Mouse (Mus musculus): ENCODE measurements around the gene Cpeb2.
A peak's percentile ranks its signal among the peaks of the same experiment; 100 is the strongest.

Gene Cpeb2

GRCm38 (mm10) chr5:43239141-43239835 is 6.3 kb downstream of the Cpeb2 start:
- no peak for DNase-seq

DNA sequence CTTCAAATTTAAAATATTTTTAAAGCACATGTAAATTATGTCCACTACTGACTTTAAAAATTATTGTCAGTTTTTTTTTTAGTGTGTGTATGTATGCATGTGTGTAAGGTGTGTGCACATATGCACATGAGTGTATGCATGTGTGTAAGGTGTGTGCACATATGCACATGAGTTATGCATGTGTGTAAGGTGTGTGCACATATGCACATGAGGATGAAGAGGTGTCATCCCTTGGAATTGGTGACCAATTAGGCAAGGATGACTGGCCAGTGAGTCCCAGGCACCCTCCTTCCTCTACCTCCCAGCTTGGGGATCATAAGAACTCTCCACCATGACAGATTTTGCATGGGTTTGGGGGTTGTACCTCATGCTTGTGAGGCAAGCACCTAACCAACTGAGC is 7.8 kb downstream of the Cpeb2 start:
- no peak for DNase-seq

- DNase-seq = no peak
Measured at GRCm38 (mm10) chr5:43246236-43246635, 13.3 kb downstream of the Cpeb2 start.

- no peak for DNase-seq
Measured at GRCm38 (mm10) chr5:43246954-43247353, 14.0 kb downstream of the Cpeb2 start.

GRCm38 (mm10) chr5:43248001-43248430 is 15.0 kb downstream of the Cpeb2 start:
- no peak for DNase-seq

GRCm38 (mm10) chr5:43257490-43257889 is 24.5 kb downstream of the Cpeb2 start:
- no peak for DNase-seq

DNA sequence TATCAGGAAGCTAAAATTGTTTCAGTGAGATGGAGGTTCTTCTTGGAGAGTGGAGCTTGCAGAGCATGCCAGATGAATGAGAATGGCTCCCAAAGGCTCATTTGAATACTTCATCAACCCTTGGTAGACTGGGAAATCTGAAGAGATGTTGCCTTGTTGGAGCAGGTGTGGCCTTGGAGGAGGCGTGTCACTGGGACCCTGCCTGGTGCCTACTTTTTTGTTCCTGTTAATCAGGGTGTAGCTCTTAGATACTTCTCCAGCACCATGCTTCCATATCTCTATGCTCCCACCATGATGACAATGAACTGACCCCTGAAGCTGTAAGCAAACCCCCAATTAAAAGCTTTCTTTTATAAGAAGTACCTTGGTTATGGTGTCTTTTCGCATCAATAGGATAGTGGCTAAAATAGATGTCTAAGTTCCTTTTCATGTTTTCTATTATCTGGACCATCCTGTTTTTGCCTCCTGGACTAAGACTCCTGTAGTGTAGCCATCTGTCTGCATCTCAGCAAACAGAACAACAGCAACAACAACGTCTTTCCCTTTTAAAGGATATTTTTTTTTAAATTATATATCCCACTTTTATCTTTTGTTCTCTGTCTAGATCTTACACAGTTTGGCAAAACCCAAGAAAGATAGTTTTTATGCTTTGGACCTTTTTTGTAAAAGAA is 25.6 kb downstream of the Cpeb2 start:
- no peak for DNase-seq

DNA sequence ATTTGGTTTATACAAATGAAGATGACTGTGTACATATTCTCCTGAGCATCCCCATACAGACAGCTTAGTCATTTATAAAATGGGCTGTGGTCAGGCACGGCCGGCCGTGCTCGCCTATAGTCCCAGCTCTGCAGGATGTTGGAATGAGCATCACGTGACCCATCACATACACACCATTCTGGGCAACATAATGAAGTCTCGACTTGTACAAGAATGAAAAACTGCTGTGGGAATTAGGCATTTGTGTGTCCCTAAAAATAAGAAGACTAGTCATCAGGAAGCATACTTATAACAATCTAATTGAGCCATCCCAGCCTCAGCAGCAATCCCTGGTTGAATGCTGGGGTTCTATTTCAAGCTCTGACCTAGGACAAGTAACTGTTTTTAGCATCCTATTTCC is 28.8 kb downstream of the Cpeb2 start:
- no peak for DNase-seq

DNA sequence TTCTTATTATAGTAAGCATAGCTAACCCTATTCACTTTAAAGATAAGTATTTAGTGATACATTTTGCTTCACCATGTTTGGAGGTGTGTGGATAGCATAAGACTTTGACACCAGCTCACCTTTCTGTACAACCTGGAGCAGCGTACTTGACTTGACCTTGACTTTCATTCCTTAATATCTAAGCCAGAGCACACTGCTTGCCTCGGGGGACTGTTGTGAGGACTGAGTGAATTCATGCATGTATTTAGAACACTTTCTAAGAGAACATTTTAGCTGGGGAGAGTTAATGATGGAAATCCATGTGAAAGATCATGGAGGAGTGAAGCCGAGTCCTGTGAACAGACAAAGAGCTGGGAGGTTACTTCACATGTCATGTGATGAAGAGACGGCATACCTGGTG is 31.0 kb downstream of the Cpeb2 start:
- no peak for DNase-seq

DNA sequence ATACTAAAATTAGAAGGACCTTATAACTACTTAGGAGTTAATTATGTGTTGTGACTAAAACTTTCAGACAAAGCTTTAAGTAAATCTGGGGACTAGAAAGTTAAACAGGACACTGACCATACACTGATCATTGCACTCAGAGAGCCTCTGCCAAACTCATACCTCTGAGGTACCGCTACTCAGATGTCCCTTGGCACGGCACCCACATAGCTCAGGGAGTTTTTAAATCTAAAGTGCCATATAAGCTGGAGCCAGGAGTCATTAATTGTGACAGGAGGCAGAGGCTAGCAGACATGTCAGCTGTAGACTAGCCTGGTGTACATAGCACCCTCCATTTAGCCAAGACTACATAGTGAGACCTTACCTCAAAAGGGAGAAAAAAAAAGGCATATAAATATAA is 31.7 kb downstream of the Cpeb2 start:
- DNase-seq = no peak

GRCm38 (mm10) chr5:43277982-43278381 is 45.0 kb downstream of the Cpeb2 start:
- no peak for DNase-seq

GRCm38 (mm10) chr5:43279774-43280173 is 46.8 kb downstream of the Cpeb2 start:
- no peak for DNase-seq

DNA sequence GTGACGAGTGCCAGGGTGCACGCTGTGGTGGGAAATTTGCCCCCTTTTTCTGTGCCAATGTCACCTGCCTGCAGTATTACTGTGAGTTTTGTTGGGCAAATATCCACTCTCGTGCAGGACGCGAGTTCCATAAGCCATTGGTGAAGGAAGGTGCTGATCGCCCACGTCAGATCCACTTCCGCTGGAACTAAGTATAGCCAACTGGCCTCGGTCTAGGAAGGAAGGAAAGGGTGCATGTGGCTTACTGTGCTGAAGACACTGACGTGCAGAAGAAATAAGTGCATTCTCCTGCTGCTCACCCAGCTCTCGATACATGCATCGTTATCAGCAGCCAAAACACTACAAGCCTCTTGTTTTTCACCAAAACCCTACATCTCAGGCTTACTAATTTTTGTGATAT is 52.8 kb downstream of the Cpeb2 start:
- peak; percentile 30 for DNase-seq

GRCm38 (mm10) chr5:43289752-43290446 is 56.9 kb downstream of the Cpeb2 start:
- no peak for DNase-seq

DNA sequence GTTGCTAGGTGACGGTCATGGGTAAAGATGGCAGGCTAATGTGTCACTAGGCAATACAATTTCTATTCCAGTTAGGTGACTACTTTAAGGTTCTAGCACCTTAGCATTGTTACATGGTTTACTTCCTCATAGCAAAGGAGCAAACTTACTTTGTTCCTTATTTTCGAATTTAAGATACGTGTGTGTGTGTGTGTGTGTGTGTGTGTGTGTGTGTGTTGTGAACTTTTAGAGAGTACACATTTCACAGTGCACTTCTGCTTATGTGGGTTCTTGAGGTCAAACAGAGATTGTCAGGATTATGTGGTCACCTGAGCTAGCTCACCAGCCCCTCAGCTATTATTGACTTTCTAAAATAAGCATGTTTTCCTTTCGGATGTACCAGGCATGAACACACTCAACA is 60.2 kb downstream of the Cpeb2 start:
- no peak for DNase-seq

DNA sequence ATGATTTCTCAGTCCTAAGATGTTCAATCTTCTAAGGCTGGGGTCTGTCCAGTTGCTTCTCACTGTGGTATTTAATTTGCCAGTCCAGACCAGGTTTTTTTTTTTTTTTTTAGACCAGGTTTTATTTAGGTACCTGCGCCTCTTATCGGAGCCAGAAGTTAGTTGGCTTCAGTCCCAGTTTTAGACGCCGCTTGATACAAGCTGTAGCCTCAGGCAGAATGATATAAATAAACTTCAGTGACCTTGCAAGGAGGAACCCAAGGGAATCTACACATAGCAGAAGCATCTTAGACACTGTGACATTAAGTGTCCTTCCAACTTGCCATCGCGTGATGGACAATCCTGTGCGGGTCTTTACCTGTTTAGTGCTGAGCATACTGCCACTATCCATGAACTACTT is 64.5 kb downstream of the Cpeb2 start:
- no peak for DNase-seq

- DNase-seq = no peak
Measured at GRCm38 (mm10) chr5:43298975-43299374, 66.0 kb downstream of the Cpeb2 start.

GRCm38 (mm10) chr5:43300076-43300475 is 67.1 kb downstream of the Cpeb2 start:
- DNase-seq = no peak

DNA sequence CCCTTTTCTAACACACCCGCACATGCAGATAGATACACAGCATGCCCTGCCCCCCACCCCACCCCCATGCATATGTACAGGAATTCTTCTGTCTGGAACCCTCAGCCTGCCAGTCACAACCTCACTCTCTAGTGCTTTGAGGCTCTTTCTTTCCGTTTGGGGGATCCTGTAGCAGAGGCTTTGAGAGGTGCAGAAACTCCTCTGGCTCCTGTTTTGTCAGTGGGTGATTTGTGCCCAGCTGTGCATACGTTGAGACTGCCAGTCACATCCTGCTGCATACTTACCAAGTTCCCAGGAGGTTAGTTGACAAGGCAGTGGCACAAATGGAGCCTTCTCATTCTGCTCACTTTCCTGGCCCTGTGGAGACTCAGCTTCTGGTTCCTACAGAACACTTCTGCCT is 68.0 kb downstream of the Cpeb2 start:
- DNase-seq = no peak

GRCm38 (mm10) chr5:43303504-43303903 is 70.5 kb downstream of the Cpeb2 start:
- no peak for DNase-seq

DNA sequence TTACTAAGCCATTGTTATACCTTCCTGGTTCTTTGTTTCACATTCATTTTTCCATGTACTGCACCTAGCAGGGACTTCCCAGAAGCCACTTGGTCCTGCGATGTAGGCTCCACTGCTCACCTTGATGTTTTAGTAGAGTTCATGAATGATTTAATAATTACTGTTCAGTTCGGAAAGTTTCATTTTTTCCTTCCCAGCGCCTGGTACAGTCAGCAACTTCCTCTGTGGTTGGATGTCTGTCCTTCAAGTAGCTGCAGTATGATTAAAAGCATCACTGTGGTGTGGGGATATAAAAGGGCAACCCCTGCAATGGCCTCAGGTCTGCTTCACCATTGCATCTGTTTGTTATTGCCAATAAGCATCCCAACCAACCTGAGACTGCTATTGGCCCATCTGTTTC is 72.5 kb downstream of the Cpeb2 start:
- no peak for DNase-seq

- DNase-seq = no peak
Measured at GRCm38 (mm10) chr5:43309961-43310360, 77.0 kb downstream of the Cpeb2 start.

GRCm38 (mm10) chr5:43324311-43324862 is 91.4 kb downstream of the Cpeb2 start:
- DNase-seq = no peak

GRCm38 (mm10) chr5:43325561-43325960 is 92.6 kb downstream of the Cpeb2 start:
- no peak for DNase-seq
